Mouse (Mus musculus) erythroblast, adult 5-6 weeks (primary cell): ENCODE measurements around the gene Spast. TPM values are rescaled to one million over a fixed set of nuclear protein-coding genes. Genes with fewer than 3 reads are reported as not detected.

ENCODE experiments used
- ATAC-seq: replicated peaks from 2 replicates; pipeline ENCODE4 v1.8.0; 2016; ENCODE audit warnings: moderate number of reproducible peaks, mild to moderate bottlenecking, moderate TSS enrichment, inconsistent platforms; ENCODE audit not compliant: poor library complexity, low FRiP score, severe bottlenecking
- total RNA-seq, 2 experiments: library from RNA; stranded (forward) in 1 of 2; stranded (reverse) in 1 of 2; fragments of 150-400 nt in 1 of 2; fragments of 200-764, 138-1000 nt in 1 of 2; gene quantifications; 2 replicates each; pipeline versions ENCODE4 v1.2.3 to v1.2.4; 2015 to 2017; ENCODE audit warnings: low replicate concordance in 2 of 2

Gene Spast
- total RNA-seq, 2 experiments from 2014 or later = 12.5 to 21.4 TPM

DNA sequence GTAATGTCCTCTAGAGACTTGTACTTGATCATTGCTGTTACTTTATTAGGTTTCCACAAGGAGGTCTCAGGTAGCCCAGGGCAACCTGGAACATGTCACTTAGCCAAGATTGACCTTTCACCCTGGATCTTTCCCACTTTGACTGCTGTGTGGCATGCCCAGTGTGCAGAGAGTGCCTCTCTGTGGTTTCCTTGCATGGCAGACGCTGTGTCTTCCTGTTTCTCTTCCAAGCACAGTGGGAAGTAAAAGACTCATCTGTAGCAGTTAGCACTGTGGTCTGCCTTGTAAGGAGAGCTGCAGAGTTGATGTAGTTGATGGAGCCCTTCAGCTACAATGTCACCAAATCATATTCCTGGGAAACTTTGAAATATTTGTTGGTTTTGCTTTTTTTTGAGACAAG, 75.9 kb downstream of the Spast start:
- ATAC-seq = no peak

DNA sequence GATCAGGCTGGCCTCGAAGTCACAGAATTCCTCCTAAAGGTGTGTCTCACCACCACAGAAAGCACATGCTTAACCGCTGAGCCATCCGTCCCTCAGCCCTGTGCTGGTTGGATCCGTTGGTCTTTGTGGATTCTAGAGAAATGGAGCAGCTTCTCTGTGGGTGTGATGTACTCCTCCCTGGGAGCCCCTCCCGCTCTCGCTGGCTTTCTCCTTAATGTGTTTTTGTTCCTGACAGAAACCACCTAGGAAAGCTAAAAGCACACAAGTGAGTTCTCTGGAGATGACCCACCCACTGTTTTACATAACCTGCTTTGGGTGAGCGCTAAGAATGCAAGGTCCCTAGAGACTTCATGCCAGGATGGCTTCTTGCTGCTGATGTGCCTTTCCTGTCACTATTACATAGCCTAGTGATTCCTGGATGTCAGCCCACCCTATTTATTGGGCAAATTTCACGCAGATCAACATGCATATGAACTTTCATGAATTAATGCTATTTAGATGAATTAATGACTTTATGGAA, 78.1 kb downstream of the Spast start:
- no peak for ATAC-seq

DNA sequence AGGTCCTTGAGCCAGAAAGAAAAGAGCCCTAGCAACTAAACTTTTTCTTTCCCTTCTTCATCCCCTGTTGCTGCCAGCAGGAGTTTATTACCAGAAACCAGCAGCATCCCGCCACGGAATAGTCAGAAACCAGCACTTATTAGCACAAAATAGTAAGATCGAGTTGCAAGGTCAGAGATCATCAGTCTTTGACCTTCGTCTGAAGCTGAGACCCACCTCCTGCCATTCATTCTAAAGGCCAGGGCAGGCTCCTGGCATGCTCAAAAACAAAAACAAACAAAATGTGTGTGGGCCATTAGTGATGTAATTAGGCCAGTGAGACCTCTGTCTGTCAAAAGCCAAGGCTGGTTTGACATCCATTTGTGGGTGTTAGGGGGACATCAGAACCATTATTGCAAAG, 79.4 kb downstream of the Spast start:
- no peak for ATAC-seq

DNA sequence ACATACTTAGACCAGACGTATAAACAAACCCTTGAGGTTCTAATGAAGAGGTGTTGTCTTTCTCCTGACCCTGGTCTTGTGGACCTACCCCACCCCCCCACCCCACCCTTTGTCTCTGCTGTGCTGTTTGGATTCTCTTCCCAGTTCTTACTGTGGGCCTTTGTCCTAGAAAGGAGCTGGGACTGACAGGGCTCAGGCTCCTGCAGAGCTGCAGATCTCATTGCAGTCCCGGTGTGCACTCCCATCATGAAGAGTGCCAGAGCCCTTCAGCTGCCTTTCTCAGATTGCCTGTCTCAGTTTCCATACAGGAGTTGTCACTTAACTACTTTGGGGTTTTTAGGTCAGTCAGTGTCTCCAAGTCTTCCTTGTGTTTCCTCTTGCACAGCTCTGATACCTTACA, 81.9 kb downstream of the Spast start:
- no peak for ATAC-seq

DNA sequence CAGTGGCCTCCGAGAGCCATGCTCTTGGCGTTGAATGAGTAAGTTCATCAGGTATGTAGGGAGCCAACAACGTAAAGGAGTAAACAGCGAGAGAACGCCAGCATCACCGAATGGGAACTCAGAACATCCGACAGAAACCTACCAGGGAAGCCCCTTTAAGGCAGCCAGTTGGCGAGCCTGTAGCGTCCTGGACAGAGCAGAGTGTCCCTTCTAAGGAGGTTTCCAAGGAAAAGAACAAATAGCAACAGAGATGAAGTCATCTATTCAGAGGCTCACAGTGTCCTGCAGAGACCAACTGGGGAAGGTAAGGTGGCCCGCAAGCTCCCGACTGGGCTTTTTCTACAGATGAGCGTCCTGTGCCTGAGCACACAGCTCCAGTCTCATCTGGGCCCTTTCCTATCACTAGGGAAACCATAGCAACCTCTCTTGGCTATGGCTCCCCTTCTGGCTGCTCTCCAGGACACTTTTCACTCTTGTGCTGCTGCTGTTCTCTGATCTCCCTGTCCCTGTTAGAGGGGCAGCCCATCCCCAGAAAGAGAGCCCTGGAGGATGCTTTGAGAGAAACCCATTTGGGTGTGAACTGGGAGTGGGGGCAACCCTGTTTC, 85.7 kb downstream of the Spast start:
- ATAC-seq = no peak

GRCm38 (mm10) chr17:74430074-74430473, 91.3 kb downstream of the Spast start:
- ATAC-seq = no peak

DNA sequence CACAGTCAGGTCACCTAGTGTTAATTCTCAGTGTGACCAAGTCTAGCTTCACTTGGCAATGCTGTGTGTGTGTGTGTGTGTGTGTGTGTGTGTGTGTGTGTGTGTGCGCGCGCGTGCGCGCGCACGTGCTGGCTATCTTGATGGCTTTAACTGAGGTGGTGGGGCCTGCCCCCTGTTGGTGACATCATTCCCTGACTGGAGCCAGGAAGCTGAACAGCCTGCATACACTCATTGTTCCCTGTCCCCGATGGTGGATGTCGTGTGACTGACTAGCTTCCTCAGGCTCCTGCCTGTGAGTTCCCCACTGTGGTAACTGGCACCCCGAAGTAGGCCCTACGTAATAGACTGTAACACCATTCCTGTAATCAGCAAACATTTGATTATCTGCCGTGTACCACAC, 92.7 kb downstream of the Spast start:
- 0 out of 2 replicates have a peak, but pooled peaks have one; percentile 34 for ATAC-seq

GRCm38 (mm10) chr17:74432631-74433030, 93.8 kb downstream of the Spast start:
- no peak for ATAC-seq

DNA sequence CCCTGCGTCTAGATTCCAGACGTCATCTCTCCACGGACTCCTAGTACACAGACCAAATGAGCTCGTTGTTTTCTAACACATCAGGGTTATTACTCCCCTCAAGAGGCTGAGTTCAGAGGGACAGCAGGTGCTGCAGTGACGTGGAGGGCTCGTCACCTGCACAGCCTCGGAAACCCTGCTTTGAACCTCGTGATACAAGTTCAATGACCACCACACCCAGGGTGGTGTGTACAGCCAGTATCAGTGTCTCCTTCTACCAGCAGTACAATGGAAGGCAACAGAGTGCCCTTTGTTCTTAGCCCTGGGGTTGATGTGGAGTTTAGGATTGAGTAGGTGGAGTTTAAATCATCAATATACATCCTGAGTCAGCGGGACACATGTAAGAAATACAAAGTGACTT, 99.0 kb downstream of the Spast start:
- no peak for ATAC-seq

GRCm38 (mm10) chr17:74440486-74440885, 101.7 kb downstream of the Spast start:
- ATAC-seq = no peak

Other genes with a start within 250 kb of the Spast start
- gene Memo1, start 43.5 kb upstream of the Spast start, total RNA-seq (2015; ENCODE audit: low replicate concordance) = 287 and 347 TPM in 2 replicates
- 544 and 662 TPM in 2 replicates for gene Memo1, start 43.5 kb upstream of the Spast start, total RNA-seq (2017; ENCODE audit: low replicate concordance)
- 50.2 and 65.9 TPM in 2 replicates for gene Dpy30, start 15.0 kb upstream of the Spast start, total RNA-seq (2015; ENCODE audit: low replicate concordance)
- 34.2 and 52.1 TPM in 2 replicates for gene Dpy30, start 15.0 kb upstream of the Spast start, total RNA-seq (2017; ENCODE audit: low replicate concordance)
- 0.58 and 8.4 TPM in 2 replicates for gene Slc30a6, start 56.6 kb downstream of the Spast start, total RNA-seq (2015; ENCODE audit: low replicate concordance)
- gene Slc30a6, start 56.6 kb downstream of the Spast start, total RNA-seq (2017; ENCODE audit: low replicate concordance) = 2.4 and 6.0 TPM in 2 replicates
- 1.3 and 2.9 TPM in 2 replicates for gene Nlrc4, start 120.2 kb downstream of the Spast start, total RNA-seq (2015; ENCODE audit: low replicate concordance)
- 1.1 and 1.3 TPM in 2 replicates for gene Nlrc4, start 120.2 kb downstream of the Spast start, total RNA-seq (2017; ENCODE audit: low replicate concordance)
- gene Yipf4, start 150.5 kb downstream of the Spast start, total RNA-seq (2015; ENCODE audit: low replicate concordance) = 280 and 306 TPM in 2 replicates
- gene Yipf4, start 150.5 kb downstream of the Spast start, total RNA-seq (2017; ENCODE audit: low replicate concordance) = 409 and 455 TPM in 2 replicates
- gene Birc6, start 189.3 kb downstream of the Spast start, total RNA-seq (2015; ENCODE audit: low replicate concordance) = 54.4 and 88.6 TPM in 2 replicates
- gene Birc6, start 189.3 kb downstream of the Spast start, total RNA-seq (2017; ENCODE audit: low replicate concordance) = 40.4 and 48.6 TPM in 2 replicates